Mouse (Mus musculus) CD8-positive naive resting alpha-beta T cell, adult 2 months (primary cell): ENCODE measurements around the gene Gm21861.
"Not testable (repeated sequence)": the region's sequence is repeated elsewhere in the genome, so short reads cannot be mapped to it uniquely, and the experiment has no call there.

Source experiments
- DNase-seq, 2 experiments: peaks; one replicate each; pipeline ENCODE4 v3.0.0; 2022; ENCODE audit warnings: low read depth in 2 of 2, low spot score in 2 of 2

Gm21861 gene

GRCm38 (mm10) chrY:58814497-58814896, at the start of gene Gm21861:
Gm21861 (minus strand) TSS chrY:58814597.
- not testable (repeated sequence) for DNase-seq
